Mouse (Mus musculus) myocyte (in vitro differentiated cells): ENCODE results near the gene Agpat3. TPM values are rescaled to one million over a fixed set of nuclear protein-coding genes. Genes with fewer than 3 reads are reported as not detected.

Source experiments
- H3K27me3 ChIP-seq: one replicate; pipeline ENCODE4 v1.6.1; 2011; ENCODE audit not compliant: control insufficient read depth, insufficient read depth, insufficient read length
- H3K36me3 ChIP-seq: one replicate; pipeline ENCODE4 v1.6.1; 2011; ENCODE audit not compliant: control insufficient read depth, insufficient read depth
- H3K4me2 ChIP-seq: one replicate; pipeline ENCODE4 v1.6.1; 2011; ENCODE audit warnings: low read depth, control low read depth
- H3K4me3 ChIP-seq: one replicate; pipeline ENCODE4 v1.5.1; 2011; ENCODE audit warnings: mild to moderate bottlenecking, control low read depth, moderate library complexity
- H3K79me2 ChIP-seq: one replicate; pipeline ENCODE4 v1.6.1; 2011; ENCODE audit not compliant: control insufficient read depth, insufficient read depth
- H3ac ChIP-seq: one replicate; pipeline ENCODE4 v1.6.1; 2011; ENCODE audit not compliant: control insufficient read depth, insufficient read length
- CEBPB ChIP-seq: IDR thresholded peaks from 2 replicates; pipeline ENCODE4 v1.6.1; 2011; ENCODE audit warnings: mild to moderate bottlenecking, moderate library complexity; ENCODE audit not compliant: poor library complexity, insufficient read depth, severe bottlenecking
- E2F4 ChIP-seq: IDR thresholded peaks from one replicate; pipeline ENCODE4 v1.6.1; 2011; ENCODE audit warnings: mild to moderate bottlenecking, control low read depth, moderate library complexity; ENCODE audit not compliant: insufficient read depth
- MAX ChIP-seq: IDR thresholded peaks from one replicate; pipeline ENCODE4 v1.6.1; 2011; ENCODE audit warnings: low read depth, mild to moderate bottlenecking, control low read depth
- MYOD1 ChIP-seq, 3 experiments: IDR thresholded peaks; one replicate each; pipeline ENCODE4 v1.6.1; 2011; ENCODE audit warnings: control low read depth in 2 of 3, low read depth in 2 of 3, mild to moderate bottlenecking in 2 of 3, moderate library complexity in 1 of 3; ENCODE audit not compliant: insufficient read length in 2 of 3, control insufficient read depth in 1 of 3
- MYOG ChIP-seq, 3 experiments: IDR thresholded peaks; one replicate each; pipeline ENCODE4 v1.6.1; 2011; ENCODE audit warnings: control low read depth in 2 of 3, low read depth in 2 of 3, mild to moderate bottlenecking in 2 of 3; ENCODE audit not compliant: insufficient read length in 2 of 3, control insufficient read depth in 1 of 3, insufficient read depth in 1 of 3
- POLR2A ChIP-seq: IDR thresholded peaks from one replicate; pipeline ENCODE4 v1.6.1; 2011; ENCODE audit warnings: low read depth, mild to moderate bottlenecking, control low read depth, moderate library complexity; ENCODE audit not compliant: insufficient read length
- POLR2AphosphoS2 ChIP-seq: IDR thresholded peaks from one replicate; pipeline ENCODE4 v1.6.1; 2011; ENCODE audit warnings: low read depth, control low read depth; ENCODE audit not compliant: insufficient read length
- REST ChIP-seq: IDR thresholded peaks from one replicate; pipeline ENCODE4 v1.6.1; 2011; ENCODE audit warnings: mild to moderate bottlenecking, control low read depth, moderate library complexity; ENCODE audit not compliant: insufficient read depth, insufficient read length
- SRF ChIP-seq: IDR thresholded peaks from one replicate; pipeline ENCODE4 v1.6.1; 2011; ENCODE audit warnings: low read depth; ENCODE audit not compliant: control insufficient read depth, insufficient read length
- TCF12 ChIP-seq: IDR thresholded peaks from one replicate; pipeline ENCODE4 v1.6.1; 2011; ENCODE audit warnings: mild to moderate bottlenecking, control low read depth; ENCODE audit not compliant: poor library complexity, insufficient read depth, severe bottlenecking
- TCF3 ChIP-seq: IDR thresholded peaks from one replicate; pipeline ENCODE4 v1.6.1; 2011; ENCODE audit warnings: low read depth, control low read depth; ENCODE audit not compliant: insufficient read length
- USF1 ChIP-seq: IDR thresholded peaks from one replicate; pipeline ENCODE4 v1.6.1; 2011; ENCODE audit warnings: low read depth, mild to moderate bottlenecking, control low read depth, moderate library complexity
- polyA plus RNA-seq: library from polyadenylated mRNA; unstranded; fragments of >200 nt; fragmentation: generic; extraction: Trizol; gene quantifications from one replicate; pipeline ENCODE4 v1.2.1, GENCODE M21; 2012; ENCODE audit warnings: missing spikeins

Agpat3 gene
- polyA plus RNA-seq, 1 experiment = 183 TPM

DNA sequence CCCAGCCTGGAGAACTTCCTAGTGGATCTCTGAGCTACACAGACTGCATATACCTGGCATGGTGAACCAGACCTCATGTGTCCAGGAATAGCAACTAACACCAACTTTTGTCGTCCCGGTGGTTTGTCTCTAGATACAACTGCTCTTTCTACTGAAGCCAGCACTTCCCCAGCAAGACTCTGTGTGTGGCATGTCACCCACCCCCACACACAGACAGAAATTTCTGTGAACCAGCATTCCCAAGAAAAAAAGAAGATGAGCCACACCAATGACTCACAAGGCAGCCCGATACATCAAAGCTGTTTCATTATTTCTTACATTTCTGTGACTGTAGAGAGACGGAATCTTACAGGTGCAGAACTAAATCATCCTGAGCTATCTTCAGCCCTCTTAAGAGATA is 52.2 kb downstream of the Agpat3 start:
- H3K4me2 ChIP-seq = peak overlapping the region; percentile 16

DNA sequence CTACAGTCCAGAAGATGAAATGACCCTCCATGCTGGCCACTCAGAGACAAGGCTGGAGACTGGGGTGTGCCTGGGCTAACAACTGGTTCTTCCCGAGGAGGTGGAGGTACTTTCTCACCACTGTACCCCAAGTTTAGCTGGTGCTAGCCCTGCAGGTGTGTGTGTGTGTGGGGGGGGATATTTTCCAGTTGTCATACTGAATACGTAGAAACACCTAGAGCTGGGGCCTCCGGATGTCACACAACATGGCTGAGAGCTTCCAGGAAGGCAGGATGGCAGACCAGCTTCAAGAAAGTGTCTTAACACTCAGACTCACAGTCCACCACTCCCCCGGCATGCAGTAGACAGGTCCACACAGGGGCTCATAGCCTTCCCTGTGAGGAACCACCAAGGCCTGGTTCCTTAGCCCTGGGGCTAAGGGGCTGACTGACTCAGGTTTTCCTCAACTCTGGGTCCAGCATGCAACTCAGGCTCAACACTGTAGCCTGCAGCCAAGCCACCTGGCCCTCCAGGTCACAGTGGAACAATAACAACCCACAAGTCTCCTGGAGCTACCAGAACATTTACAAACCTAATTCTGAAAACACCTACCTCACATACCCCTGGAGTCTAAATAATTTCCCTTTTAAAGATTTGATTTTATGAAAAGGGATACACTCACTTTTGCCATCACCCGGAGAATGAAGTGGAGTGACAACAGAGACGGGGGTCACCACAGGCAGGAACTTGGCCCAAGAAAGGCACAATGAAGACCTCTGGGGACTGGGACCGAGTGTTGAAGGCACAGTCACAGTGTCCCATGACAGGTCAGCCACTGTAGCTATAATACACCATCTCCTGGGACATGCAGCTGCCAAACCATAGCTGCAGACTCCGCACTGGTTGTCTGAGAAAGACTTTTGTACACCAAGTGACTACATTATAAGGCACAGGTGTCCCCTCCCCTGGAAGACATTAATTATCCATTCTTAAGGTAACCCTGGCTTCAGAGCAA is 53.3 kb downstream of the Agpat3 start:
- Histone ChIP-seq H3K4me2 (peak overlapping the region; percentile 83), H3K4me3 (no peak overlapping the region), H3K79me2 (peaks cover 19% of the 10 kb centered on the region), H3K27me3 (no peaks in the 10 kb centered on the region), H3ac (no peak overlapping the region), H3K36me3 (no peaks in the 10 kb centered on the region)
- TF ChIP-seq TCF3 (no peak), MYOD1 (IDR thresholded peaks at IDR 0.05; ENCODE audit: control insufficient read depth in 1 of 3, insufficient read length in 2 of 3, low read depth in 2 of 3) (no peak), SRF (no peak), POLR2AphosphoS2 (no peak), REST (no peak), MAX (no peak), TCF12 (no peak)

More for the DNA sequence above, 52.2 kb downstream of the Agpat3 start:
- Histone ChIP-seq H3K27me3 (no peaks in the 10 kb centered on the region), H3ac (no peak overlapping the region), H3K36me3 (no peaks in the 10 kb centered on the region), H3K79me2 (peaks cover 19% of the 10 kb centered on the region), H3K4me3 (no peak overlapping the region)
- peak in 1 of 3 experiments; percentile 1 for TF ChIP-seq MYOD1 (IDR thresholded peaks at IDR 0.05; ENCODE audit: control insufficient read depth in 1 of 3, insufficient read length in 2 of 3, low read depth in 2 of 3)
- no peak for TF ChIP-seq POLR2AphosphoS2

DNA sequence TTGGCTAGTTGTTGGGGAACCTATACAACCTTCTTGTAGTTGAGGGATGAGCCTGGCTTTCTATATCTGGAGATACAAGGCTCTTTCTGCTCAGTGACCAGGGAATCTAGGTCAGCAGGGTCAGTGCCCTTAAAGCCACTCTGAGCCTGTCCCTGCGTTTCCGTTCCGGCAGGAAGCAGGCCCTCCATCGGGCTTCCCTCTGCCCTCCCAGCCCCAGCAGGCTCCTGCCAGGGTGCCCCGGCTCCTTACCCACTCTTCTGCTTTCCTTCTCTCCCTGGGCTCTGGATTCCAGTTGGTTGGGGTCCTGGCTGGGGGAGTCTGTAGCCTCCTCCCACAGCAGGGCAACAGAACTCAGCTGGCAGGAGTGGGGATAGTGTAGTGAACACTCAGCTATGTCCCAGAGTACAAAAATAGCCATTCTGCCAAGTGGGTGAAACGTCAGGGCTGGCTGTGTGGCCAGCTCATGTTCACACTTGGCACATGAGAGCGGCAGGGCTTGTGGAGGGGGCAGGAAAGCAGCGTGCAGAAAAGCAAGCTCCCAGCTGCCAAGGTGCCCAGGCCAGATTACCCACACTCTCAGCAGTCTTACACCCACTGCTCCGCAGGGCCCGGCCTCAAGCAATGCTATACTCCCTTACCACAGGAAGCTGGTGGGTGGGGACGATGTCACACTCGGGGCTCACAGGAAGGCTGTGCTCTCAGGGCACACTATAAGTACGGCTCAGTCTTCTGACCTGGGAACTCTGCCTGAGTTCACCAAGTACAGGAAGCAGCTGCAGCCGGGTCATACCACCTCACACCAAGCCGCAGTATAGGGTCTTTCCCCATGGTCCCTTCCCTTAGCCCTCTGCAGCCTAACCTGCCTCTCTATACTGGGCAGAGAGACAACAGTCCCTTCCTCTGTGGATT is 54.5 kb downstream of the Agpat3 start:
- Histone ChIP-seq H3K36me3 (no peaks in the 10 kb centered on the region), H3K4me3 (peak overlapping the region; percentile 21), H3ac (no peak overlapping the region), H3K4me2 (peak overlapping the region; percentile 83), H3K27me3 (no peaks in the 10 kb centered on the region), H3K79me2 (peaks cover 19% of the 10 kb centered on the region)
- TF ChIP-seq MYOD1 (IDR thresholded peaks at IDR 0.05; ENCODE audit: control insufficient read depth in 1 of 3, insufficient read length in 2 of 3, low read depth in 2 of 3) = peak; percentile 47 to 87 (median 86)
- no peak for TF ChIP-seq SRF
- no peak for TF ChIP-seq REST
- TF ChIP-seq CEBPB = no peak
- peak; percentile 58 to 93 (median 77) for TF ChIP-seq MYOG (IDR thresholded peaks at IDR 0.05; ENCODE audit: control insufficient read depth in 1 of 3, insufficient read depth in 1 of 3, insufficient read length in 2 of 3, low read depth in 2 of 3)
- peak; percentile 44 for TF ChIP-seq POLR2A
- TF ChIP-seq TCF3 = peak; percentile 48
- TF ChIP-seq E2F4 = no peak
- TF ChIP-seq USF1 = no peak
- peak; percentile 55 for TF ChIP-seq TCF12
- no peak for TF ChIP-seq POLR2AphosphoS2
- TF ChIP-seq MAX = no peak

DNA sequence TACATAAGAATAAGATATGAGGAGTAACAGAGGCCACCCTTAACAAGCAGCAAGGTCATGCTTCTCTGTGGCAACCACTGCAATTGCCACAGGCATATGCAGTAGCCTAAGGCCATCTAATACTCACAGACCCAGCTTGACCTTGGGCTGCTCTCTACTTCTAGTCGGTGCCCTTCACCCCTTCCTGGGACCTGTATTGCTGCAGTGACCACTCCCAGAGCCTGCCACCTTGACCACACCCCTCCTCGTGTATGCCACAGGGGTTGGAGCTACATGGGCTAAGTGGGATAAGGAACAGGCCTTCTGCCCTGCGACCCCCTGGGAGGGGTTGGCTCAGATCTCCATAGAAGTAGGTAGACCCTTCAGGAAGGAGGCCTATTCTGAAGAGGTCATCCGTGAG is 55.3 kb downstream of the Agpat3 start:
- no peak for TF ChIP-seq TCF12
- no peak for TF ChIP-seq MYOD1 (IDR thresholded peaks at IDR 0.05; ENCODE audit: control insufficient read depth in 1 of 3, insufficient read length in 2 of 3, low read depth in 2 of 3)
- TF ChIP-seq REST = no peak
- TF ChIP-seq SRF = no peak
- no peak for TF ChIP-seq E2F4
- no peak for TF ChIP-seq POLR2A
- no peak for TF ChIP-seq CEBPB
- no peak for TF ChIP-seq POLR2AphosphoS2
- TF ChIP-seq TCF3 = no peak
- TF ChIP-seq MYOG (IDR thresholded peaks at IDR 0.05; ENCODE audit: control insufficient read depth in 1 of 3, insufficient read depth in 1 of 3, insufficient read length in 2 of 3, low read depth in 2 of 3) = no peak
- TF ChIP-seq USF1 = no peak
- no peak for TF ChIP-seq MAX
- Histone ChIP-seq H3K4me2 (peak overlapping the region; percentile 83), H3K4me3 (peak overlapping the region; percentile 21), H3K36me3 (no peaks in the 10 kb centered on the region), H3ac (no peak overlapping the region), H3K27me3 (no peaks in the 10 kb centered on the region), H3K79me2 (peaks cover 24% of the 10 kb centered on the region)
